Mouse (Mus musculus): ENCODE measurements around the gene Catsper4. TPM values are rescaled to one million over a fixed set of nuclear protein-coding genes. Genes with fewer than 3 reads are reported as not detected.

Gene Catsper4
- polyA plus RNA-seq, 1 experiment from 2014 or later, result not detected

GRCm38 (mm10) chr4:134199371-134199770 is 27.8 kb downstream of the Catsper4 start:
- no peaks in the 10 kb centered on the region for H3K4me1 ChIP-seq (replicated peaks; ENCODE audit: control insufficient read depth, insufficient read depth, low read length)
- H3K36me3 ChIP-seq (ENCODE audit: control insufficient read depth, insufficient read depth), result no peaks in the 10 kb centered on the region
- H3K27me3 ChIP-seq (replicated peaks; ENCODE audit: control insufficient read depth, insufficient read depth, low read length), result no peaks in the 10 kb centered on the region
- no peak overlapping the region for H3K9ac ChIP-seq (replicated peaks; ENCODE audit: low read depth, low read length)
- ATAC-seq, result no peak
- WGBS, result 82% methylated on average over 2 of the region's 2 CpGs
- H3K27ac ChIP-seq (ENCODE audit: low read length), result no peak overlapping the region
- H3K9me3 ChIP-seq (ENCODE audit: control insufficient read depth, low read length), result no peaks in the 10 kb centered on the region
- H3K4me3 ChIP-seq (replicated peaks; ENCODE audit: low read length), result no peak overlapping the region
- H3K4me2 ChIP-seq (ENCODE audit: low read length), result no peak overlapping the region

GRCm38 (mm10) chr4:134186268-134186667 is 40.9 kb downstream of the Catsper4 start:
- H3K9ac ChIP-seq (replicated peaks; ENCODE audit: low read depth, low read length), result peak overlapping the region; percentile 73
- H3K4me2 ChIP-seq (ENCODE audit: low read length), result peak overlapping the region; percentile 82
- peak overlapping the region; percentile 62 for H3K4me3 ChIP-seq (replicated peaks; ENCODE audit: low read length)
- ATAC-seq, result no peak; the same call in 1 of the 2 replicates
- H3K27me3 ChIP-seq (replicated peaks; ENCODE audit: control insufficient read depth, insufficient read depth, low read length), result no peaks in the 10 kb centered on the region
- H3K9me3 ChIP-seq (ENCODE audit: control insufficient read depth, low read length), result no peaks in the 10 kb centered on the region
- peaks cover 14% of the 10 kb centered on the region for H3K4me1 ChIP-seq (replicated peaks; ENCODE audit: control insufficient read depth, insufficient read depth, low read length)
- no peaks in the 10 kb centered on the region for H3K36me3 ChIP-seq (ENCODE audit: control insufficient read depth, insufficient read depth)
- under 1% methylated on average over 22 of the region's 22 CpGs for WGBS
- peak overlapping the region; percentile 77 for H3K27ac ChIP-seq (ENCODE audit: low read length)

GRCm38 (mm10) chr4:134185569-134185968 is 41.6 kb downstream of the Catsper4 start:
- H3K27me3 ChIP-seq (replicated peaks; ENCODE audit: control insufficient read depth, insufficient read depth, low read length), result no peaks in the 10 kb centered on the region
- peak overlapping the region; percentile 73; the same call in 1 of the 2 replicates for H3K9ac ChIP-seq (replicated peaks; ENCODE audit: low read depth, low read length)
- ATAC-seq, result no peak
- H3K36me3 ChIP-seq (ENCODE audit: control insufficient read depth, insufficient read depth), result no peaks in the 10 kb centered on the region
- H3K9me3 ChIP-seq (ENCODE audit: control insufficient read depth, low read length), result no peaks in the 10 kb centered on the region
- no peak overlapping the region for H3K27ac ChIP-seq (ENCODE audit: low read length)
- H3K4me1 ChIP-seq (replicated peaks; ENCODE audit: control insufficient read depth, insufficient read depth, low read length), result peaks cover 14% of the 10 kb centered on the region
- 66% methylated on average over 3 of the region's 3 CpGs for WGBS
- H3K4me3 ChIP-seq (replicated peaks; ENCODE audit: low read length), result peak overlapping the region; percentile 62
- peak overlapping the region; percentile 82 for H3K4me2 ChIP-seq (ENCODE audit: low read length)

- no peak overlapping the region for H3K4me2 ChIP-seq (ENCODE audit: low read length)
- no peak overlapping the region for H3K9ac ChIP-seq (replicated peaks; ENCODE audit: low read depth, low read length)
- no peak for ATAC-seq
- H3K9me3 ChIP-seq (ENCODE audit: control insufficient read depth, low read length), result no peaks in the 10 kb centered on the region
- WGBS, result 80% methylated on average over 3 of the region's 3 CpGs
- H3K4me1 ChIP-seq (replicated peaks; ENCODE audit: control insufficient read depth, insufficient read depth, low read length), result peaks cover 14% of the 10 kb centered on the region
- H3K27me3 ChIP-seq (replicated peaks; ENCODE audit: control insufficient read depth, insufficient read depth, low read length), result no peaks in the 10 kb centered on the region
- H3K4me3 ChIP-seq (replicated peaks; ENCODE audit: low read length), result no peak overlapping the region
- H3K36me3 ChIP-seq (ENCODE audit: control insufficient read depth, insufficient read depth), result no peaks in the 10 kb centered on the region
- H3K27ac ChIP-seq (ENCODE audit: low read length), result no peak overlapping the region
These were observed 43.5 kb downstream of the Catsper4 start for GRCm38 (mm10) chr4:134183711-134184110.

- Histone ChIP-seq H3K4me3 (replicated peaks; ENCODE audit: low read length) (no peak overlapping the region), H3K4me2 (ENCODE audit: low read length) (no peak overlapping the region), H3K27me3 (replicated peaks; ENCODE audit: control insufficient read depth, insufficient read depth, low read length) (no peaks in the 10 kb centered on the region), H3K9me3 (ENCODE audit: control insufficient read depth, low read length) (no peaks in the 10 kb centered on the region), H3K9ac (replicated peaks; ENCODE audit: low read depth, low read length) (no peak overlapping the region), H3K27ac (ENCODE audit: low read length) (no peak overlapping the region), H3K4me1 (replicated peaks; ENCODE audit: control insufficient read depth, insufficient read depth, low read length) (peaks cover 12% of the 10 kb centered on the region), H3K36me3 (ENCODE audit: control insufficient read depth, insufficient read depth) (no peaks in the 10 kb centered on the region)
- no peak for ATAC-seq
These were observed 45.4 kb downstream of the Catsper4 start for GRCm38 (mm10) chr4:134181825-134182224.

GRCm38 (mm10) chr4:134181112-134181511 is 46.1 kb downstream of the Catsper4 start:
- Histone ChIP-seq H3K9me3 (ENCODE audit: control insufficient read depth, low read length) (no peaks in the 10 kb centered on the region), H3K9ac (replicated peaks; ENCODE audit: low read depth, low read length) (no peak overlapping the region), H3K4me3 (replicated peaks; ENCODE audit: low read length) (no peak overlapping the region), H3K27ac (ENCODE audit: low read length) (no peak overlapping the region), H3K27me3 (replicated peaks; ENCODE audit: control insufficient read depth, insufficient read depth, low read length) (no peaks in the 10 kb centered on the region), H3K4me1 (replicated peaks; ENCODE audit: control insufficient read depth, insufficient read depth, low read length) (peaks cover 10% of the 10 kb centered on the region), H3K4me2 (ENCODE audit: low read length) (no peak overlapping the region), H3K36me3 (ENCODE audit: control insufficient read depth, insufficient read depth) (no peaks in the 10 kb centered on the region; the same call in 1 of the 2 replicates)
- WGBS, result 100% methylated on average over 1 of the region's 1 CpGs
- ATAC-seq, result no peak

- H3K9ac ChIP-seq (replicated peaks; ENCODE audit: low read depth, low read length), result no peak overlapping the region
- ATAC-seq, result no peak
- no peak overlapping the region for H3K27ac ChIP-seq (ENCODE audit: low read length)
- H3K4me2 ChIP-seq (ENCODE audit: low read length), result no peak overlapping the region
- 69% methylated on average over 3 of the region's 3 CpGs for WGBS
- H3K4me3 ChIP-seq (replicated peaks; ENCODE audit: low read length), result no peak overlapping the region
- H3K4me1 ChIP-seq (replicated peaks; ENCODE audit: control insufficient read depth, insufficient read depth, low read length), result no peaks in the 10 kb centered on the region
- H3K27me3 ChIP-seq (replicated peaks; ENCODE audit: control insufficient read depth, insufficient read depth, low read length), result no peaks in the 10 kb centered on the region
- no peaks in the 10 kb centered on the region; the same call in 1 of the 2 replicates for H3K36me3 ChIP-seq (ENCODE audit: control insufficient read depth, insufficient read depth)
- H3K9me3 ChIP-seq (ENCODE audit: control insufficient read depth, low read length), result no peaks in the 10 kb centered on the region
These were observed 54.8 kb downstream of the Catsper4 start for GRCm38 (mm10) chr4:134172391-134172790.

- ATAC-seq, result no peak
- H3K4me2 ChIP-seq (ENCODE audit: low read length), result no peak overlapping the region
- no peaks in the 10 kb centered on the region for H3K27me3 ChIP-seq (replicated peaks; ENCODE audit: control insufficient read depth, insufficient read depth, low read length)
- no peaks in the 10 kb centered on the region for H3K36me3 ChIP-seq (ENCODE audit: control insufficient read depth, insufficient read depth)
- H3K9ac ChIP-seq (replicated peaks; ENCODE audit: low read depth, low read length), result no peak overlapping the region
- 94% methylated on average over 3 of the region's 3 CpGs for WGBS
- H3K9me3 ChIP-seq (ENCODE audit: control insufficient read depth, low read length), result no peaks in the 10 kb centered on the region
- H3K27ac ChIP-seq (ENCODE audit: low read length), result no peak overlapping the region
- H3K4me3 ChIP-seq (replicated peaks; ENCODE audit: low read length), result no peak overlapping the region
- no peaks in the 10 kb centered on the region for H3K4me1 ChIP-seq (replicated peaks; ENCODE audit: control insufficient read depth, insufficient read depth, low read length)
These were observed 60.3 kb downstream of the Catsper4 start for GRCm38 (mm10) chr4:134166906-134167305.

- H3K4me3 ChIP-seq (replicated peaks; ENCODE audit: low read length), result no peak overlapping the region
- H3K9ac ChIP-seq (replicated peaks; ENCODE audit: low read depth, low read length), result no peak overlapping the region
- no peak overlapping the region for H3K4me2 ChIP-seq (ENCODE audit: low read length)
- ATAC-seq, result no peak
- no peaks in the 10 kb centered on the region for H3K27me3 ChIP-seq (replicated peaks; ENCODE audit: control insufficient read depth, insufficient read depth, low read length)
- H3K36me3 ChIP-seq (ENCODE audit: control insufficient read depth, insufficient read depth), result no peaks in the 10 kb centered on the region
- 83% methylated on average over 3 of the region's 3 CpGs for WGBS
- H3K9me3 ChIP-seq (ENCODE audit: control insufficient read depth, low read length), result no peaks in the 10 kb centered on the region
- H3K4me1 ChIP-seq (replicated peaks; ENCODE audit: control insufficient read depth, insufficient read depth, low read length), result no peaks in the 10 kb centered on the region
- no peak overlapping the region for H3K27ac ChIP-seq (ENCODE audit: low read length)
These were observed 61.4 kb downstream of the Catsper4 start for GRCm38 (mm10) chr4:134165548-134166465.
